Mouse (Mus musculus) liver, adult 2 months (tissue): ENCODE data around the gene Cuedc1. TPM values are rescaled to one million over a fixed set of nuclear protein-coding genes. Genes with fewer than 3 reads are reported as not detected.

Experiments
- DNase-seq: peaks from one replicate; pipeline ENCODE4 v3.0.0-alpha.2; 2011; ENCODE audit warnings: low read depth, low spot score; ENCODE audit errors: extremely low read depth
- H3K27ac ChIP-seq: fragments of 200-500 bp; replicated peaks from 2 replicates; pipeline ENCODE4 v1.5.1; 2012; ENCODE audit warnings: low read depth, mild to moderate bottlenecking, control low read depth, inconsistent platforms, low read length; ENCODE audit not compliant: insufficient read depth
- H3K27me3 ChIP-seq: fragments of 200-500 bp; 2 replicates; pipeline ENCODE4 v1.6.1; 2012; ENCODE audit warnings: mild to moderate bottlenecking, moderate library complexity, low read length, inconsistent platforms; ENCODE audit not compliant: control insufficient read depth, insufficient read depth
- H3K36me3 ChIP-seq: fragments of 200-500 bp; 2 replicates; pipeline ENCODE4 v1.6.1; 2012; ENCODE audit warnings: low read length, inconsistent platforms; ENCODE audit not compliant: control insufficient read depth, insufficient read depth
- H3K4me1 ChIP-seq: fragments of 200-500 bp; 2 replicates; pipeline ENCODE4 v1.6.1; 2011; ENCODE audit warnings: low read length; ENCODE audit not compliant: control insufficient read depth, insufficient read depth
- H3K4me3 ChIP-seq: fragments of 200-500 bp; 2 replicates; pipeline ENCODE4 v1.5.1; 2011; ENCODE audit warnings: low read depth, mild to moderate bottlenecking, control low read depth, low read length, moderate library complexity; ENCODE audit not compliant: insufficient read depth
- H3K79me2 ChIP-seq: fragments of 200-500 bp; 2 replicates; pipeline ENCODE4 v1.6.1; 2012; ENCODE audit warnings: inconsistent platforms, mild to moderate bottlenecking, low read length, moderate library complexity; ENCODE audit not compliant: control insufficient read depth, insufficient read depth
- H3K9ac ChIP-seq: fragments of 200-500 bp; 2 replicates; pipeline ENCODE4 v1.6.1; 2012; ENCODE audit warnings: low read depth, mild to moderate bottlenecking, control low read depth, inconsistent platforms, low read length
- CTCF ChIP-seq: fragments of 200-500 bp; IDR thresholded peaks from 2 replicates; pipeline ENCODE4 v1.5.1; 2011; ENCODE audit warnings: low read depth, low read length, control low read depth
- POLR2A ChIP-seq: fragments of 200-500 bp; IDR thresholded peaks from 2 replicates; pipeline ENCODE4 v1.6.1; 2011; ENCODE audit warnings: low read length, control low read depth; ENCODE audit not compliant: insufficient read depth; ENCODE audit errors: extremely low read depth
- WGBS: fragments of 180-500 bp; shearing (Covaris S2); methylation state at CpG from one replicate; pipeline ENCODE4 v1.1.7; 2018; 5-methylcytosine and 5-hydroxymethylcytosine counted together
- polyA plus RNA-seq: library from polyadenylated mRNA; depleted of rRNA; stranded (reverse); fragments of >200 nt; gene quantifications from 2 replicates; pipeline ENCODE4 v1.2.3, GENCODE M21; 2012
- total RNA-seq: library from RNA; depleted of rRNA; stranded (reverse); fragments of >200 nt; gene quantifications from 2 replicates; pipeline ENCODE4 v1.2.3, GENCODE M21; 2014

The Cuedc1 gene
- total and polyA plus RNA-seq, 2 experiments: 1.5 to 1.7 TPM

DNA sequence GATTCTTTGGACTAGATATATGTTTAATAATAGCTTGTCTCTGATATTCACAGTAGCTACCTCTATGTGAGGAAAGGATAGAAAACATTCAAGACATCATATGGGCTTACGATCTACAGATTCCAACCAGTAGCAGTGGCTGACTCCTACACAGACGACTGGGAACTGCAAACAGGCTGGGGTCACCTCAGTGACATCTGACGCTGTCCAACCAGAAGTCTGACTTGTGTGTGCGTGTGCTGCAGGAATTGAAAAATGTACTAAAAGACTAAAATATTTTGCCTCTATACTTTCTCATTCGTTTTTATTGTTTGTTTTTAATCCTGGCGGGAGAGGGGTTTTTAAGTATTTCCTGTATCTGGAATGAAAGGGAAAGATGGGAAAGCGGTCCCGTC lies 30.7 kb upstream of the Cuedc1 start:
- Histone ChIP-seq H3K79me2 (peaks cover 17% of the 10 kb centered on the region), H3K36me3 (no peaks in the 10 kb centered on the region), H3K9ac (no peak overlapping the region), H3K27me3 (no peaks in the 10 kb centered on the region), H3K4me3 (peak overlapping the region; percentile 90; the same call in 1 of the 2 replicates), H3K27ac (peak overlapping the region; percentile 43; the same call in 1 of the 2 replicates), H3K4me1 (peaks cover 2% of the 10 kb centered on the region; the same call in 1 of the 2 replicates)
- peak; percentile 24 for DNase-seq
- TF ChIP-seq CTCF: no peak
- no peak for TF ChIP-seq POLR2A
- 1% methylated on average over 8 of the region's 8 CpGs for WGBS

DNA sequence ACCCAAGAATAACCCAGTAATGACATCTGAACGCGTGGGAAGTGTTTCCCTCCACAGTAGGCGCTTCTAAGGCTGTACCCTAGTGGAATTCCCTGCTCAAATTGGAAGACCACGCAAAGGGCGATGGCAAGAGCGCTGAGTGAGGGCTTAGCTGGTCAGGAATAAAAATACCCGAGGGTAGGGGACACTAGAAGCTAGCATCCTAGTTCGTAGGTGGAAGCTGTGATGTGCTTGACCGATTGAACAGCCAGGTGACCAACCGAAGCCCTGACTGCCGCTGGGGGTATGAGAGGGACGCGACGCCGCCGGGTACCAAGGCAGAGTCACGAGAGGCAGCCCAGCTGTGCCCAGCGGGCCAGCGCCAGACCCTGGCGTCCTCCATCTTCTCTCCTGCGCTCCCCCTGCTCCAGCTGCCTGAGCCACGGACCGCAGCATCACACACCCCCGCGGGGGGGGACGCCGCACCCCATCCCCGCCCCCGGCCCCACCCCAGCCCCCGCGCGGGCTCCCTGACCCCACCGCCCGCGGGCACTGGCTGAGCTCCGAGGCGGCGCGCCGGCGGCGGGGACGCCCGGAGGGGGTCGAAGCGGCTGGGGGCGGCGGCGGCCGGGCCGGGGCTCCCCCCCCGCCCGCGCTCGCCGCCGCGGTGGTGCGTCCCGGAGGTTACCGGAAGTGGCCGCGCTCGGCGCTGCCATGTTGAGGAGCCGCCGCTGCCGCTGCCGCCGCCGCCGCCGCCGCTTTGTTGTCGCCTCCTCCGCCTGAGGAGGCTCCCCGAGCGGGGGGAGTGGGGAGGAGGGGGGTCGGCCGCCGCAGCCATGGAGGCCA lies 30.1 kb upstream of the Cuedc1 start, which contains the start of gene Vezf1:
Gene Vezf1 (plus strand): TSS at position 694 of the 825 bp plus-strand sequence.
- H3K36me3 ChIP-seq: no peaks in the 10 kb centered on the region
- under 1% methylated on average over 46 of the region's 81 CpGs for WGBS
- peaks cover 2% of the 10 kb centered on the region; the same call in 1 of the 2 replicates for H3K4me1 ChIP-seq
- H3K9ac ChIP-seq: peak within 1 kb of the TSS; percentile 92
- peak within 1 kb of the TSS; percentile 90 for H3K4me3 ChIP-seq
- peak within 1 kb of the TSS; percentile 78 for H3K27ac ChIP-seq
- peak; percentile 42 for DNase-seq
- no peaks in the 10 kb centered on the region for H3K27me3 ChIP-seq
- peaks cover 17% of the 10 kb centered on the region for H3K79me2 ChIP-seq
- TF ChIP-seq POLR2A (peak; percentile 53; the same call in 1 of the 2 replicates), CTCF (no peak)

DNA sequence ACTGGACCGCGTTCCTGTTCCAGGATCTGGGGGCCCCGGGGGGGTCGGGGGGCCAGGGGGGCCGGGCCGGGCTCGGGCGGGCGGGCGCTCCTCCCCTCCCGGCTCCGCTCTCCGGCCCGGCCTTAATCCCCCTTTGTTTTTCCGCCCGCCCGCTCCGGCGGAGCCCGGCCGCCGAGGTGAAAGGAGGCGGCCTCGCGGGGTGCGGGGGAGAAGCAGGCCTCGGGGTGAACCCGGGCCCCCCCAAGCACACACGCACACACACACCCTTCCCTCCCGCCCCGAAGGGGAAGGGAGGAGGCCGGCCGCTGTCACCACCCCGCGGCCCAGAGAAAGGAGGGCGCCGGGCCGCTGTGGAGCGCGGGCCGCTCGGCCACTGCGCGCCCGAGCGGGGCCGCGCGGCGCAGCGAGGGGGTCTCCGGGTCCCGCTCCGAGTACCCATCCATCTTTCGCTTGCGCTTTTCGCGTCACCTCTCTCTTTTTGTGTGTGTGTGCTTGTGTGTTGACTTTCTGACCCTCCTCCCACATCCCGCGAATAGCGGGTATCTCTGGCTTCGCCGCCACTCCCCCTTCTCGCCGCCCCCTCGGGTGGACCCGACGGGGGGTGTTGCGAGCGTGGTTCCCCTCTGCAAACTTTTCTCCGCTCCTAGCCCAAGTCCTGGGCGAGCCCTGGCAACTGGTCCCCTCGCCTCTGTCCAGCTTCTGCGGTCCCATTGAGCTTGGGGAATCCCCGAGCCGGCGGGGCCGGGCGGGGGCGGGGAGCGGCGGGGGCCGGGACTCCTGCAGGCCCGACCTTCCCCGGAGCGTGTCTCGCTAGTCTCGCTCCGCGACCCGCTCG lies 29.2 kb upstream of the Cuedc1 start:
- H3K36me3 ChIP-seq: peaks cover 2% of the 10 kb centered on the region
- H3K27me3 ChIP-seq: no peaks in the 10 kb centered on the region
- H3K4me3 ChIP-seq: peak overlapping the region; percentile 90
- DNase-seq: peak; percentile 21
- WGBS: under 1% methylated on average over 82 of the region's 92 CpGs
- H3K4me1 ChIP-seq: peaks cover 4% of the 10 kb centered on the region; the same call in 1 of the 2 replicates
- peaks cover 23% of the 10 kb centered on the region for H3K79me2 ChIP-seq
- TF ChIP-seq CTCF (no peak), POLR2A (no peak)
- peak overlapping the region; percentile 78 for H3K27ac ChIP-seq
- peak overlapping the region; percentile 92 for H3K9ac ChIP-seq

DNA sequence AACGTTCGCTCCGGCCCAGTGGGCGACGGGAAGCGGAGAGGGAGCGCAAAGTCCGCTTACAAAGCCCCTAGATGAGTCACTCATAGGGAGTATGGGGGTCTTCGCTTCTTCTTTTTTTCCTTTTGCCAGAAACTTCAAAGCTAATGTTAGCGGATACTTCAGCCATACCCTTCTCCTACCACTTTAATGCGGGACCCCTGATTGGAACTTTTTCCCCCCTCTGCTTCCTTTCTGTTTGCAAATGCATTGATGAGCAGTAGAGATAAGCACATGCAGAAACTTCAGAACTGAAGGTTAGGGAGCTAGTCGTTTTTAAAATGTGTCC lies 28.6 kb upstream of the Cuedc1 start:
- peak overlapping the region; percentile 90 for H3K4me3 ChIP-seq
- no peak for DNase-seq
- no peak overlapping the region for H3K27ac ChIP-seq
- peaks cover 6% of the 10 kb centered on the region; the same call in 1 of the 2 replicates for H3K4me1 ChIP-seq
- H3K79me2 ChIP-seq: peaks cover 25% of the 10 kb centered on the region
- H3K36me3 ChIP-seq: peaks cover 5% of the 10 kb centered on the region
- TF ChIP-seq CTCF: no peak
- no peak for TF ChIP-seq POLR2A
- 4% methylated on average over 12 of the region's 12 CpGs for WGBS
- no peaks in the 10 kb centered on the region for H3K27me3 ChIP-seq
- H3K9ac ChIP-seq: peak overlapping the region; percentile 41; the same call in 1 of the 2 replicates

DNA sequence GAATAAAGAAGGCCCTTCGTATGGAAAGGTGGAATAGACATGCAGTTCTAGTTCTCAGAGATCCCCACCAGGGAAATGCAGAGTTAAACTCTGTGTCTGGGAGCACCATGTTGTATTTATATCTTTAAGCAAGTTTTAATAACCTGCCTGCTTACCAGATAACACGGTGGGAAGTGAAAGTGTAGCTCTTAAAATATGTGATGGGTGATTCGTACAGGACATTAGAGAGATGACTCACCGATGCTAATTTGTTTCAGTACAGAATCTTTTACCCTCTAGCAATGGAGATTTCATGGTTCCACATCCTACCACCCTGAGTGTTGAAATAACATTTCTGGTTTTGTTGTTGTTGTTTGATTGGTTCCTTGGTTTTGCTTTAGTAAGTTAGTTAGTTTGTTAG lies 27.5 kb upstream of the Cuedc1 start:
- peaks cover 13% of the 10 kb centered on the region for H3K36me3 ChIP-seq
- no peak overlapping the region for H3K4me3 ChIP-seq
- no peak for DNase-seq
- TF ChIP-seq CTCF (no peak), POLR2A (no peak)
- H3K9ac ChIP-seq: no peak overlapping the region
- no peaks in the 10 kb centered on the region for H3K27me3 ChIP-seq
- WGBS: 55% methylated on average over 4 of the region's 4 CpGs
- H3K4me1 ChIP-seq: peaks cover 6% of the 10 kb centered on the region; the same call in 1 of the 2 replicates
- no peak overlapping the region for H3K27ac ChIP-seq
- peaks cover 28% of the 10 kb centered on the region for H3K79me2 ChIP-seq
